Mouse (Mus musculus): ENCODE measurements around the gene Secisbp2.

DNA sequence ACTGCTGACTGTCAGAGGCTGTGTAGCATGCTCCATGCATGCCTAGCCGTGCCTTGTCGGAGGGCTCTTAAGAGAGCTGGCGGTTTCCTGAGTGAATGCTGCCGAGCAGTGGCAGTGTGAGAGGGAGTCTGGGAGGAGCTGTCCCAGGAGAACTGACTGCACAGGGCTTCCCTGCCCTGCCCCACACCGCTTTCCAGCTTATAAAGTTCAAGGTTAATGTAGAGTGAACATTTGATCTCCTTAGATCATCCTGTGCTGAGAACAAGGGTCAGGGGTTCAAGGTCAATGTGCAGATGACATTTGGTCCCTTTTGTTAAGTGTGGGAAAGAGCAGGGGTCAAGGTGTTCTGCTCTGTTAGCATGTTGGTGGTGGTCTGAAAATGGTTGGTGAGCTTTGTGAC is 29.6 kb downstream of the Secisbp2 start:
- no peak for TF ChIP-seq CTCF (IDR thresholded peaks at IDR 0.05; ENCODE audit: borderline replicate concordance, insufficient read depth, low read length)
- TF ChIP-seq POLR2A (IDR thresholded peaks at IDR 0.05; ENCODE audit: low read depth, low read length), result no peak
